Mouse (Mus musculus) duodenum, adult 2 months (tissue): ENCODE data around the gene Myrip. TPM values are rescaled to one million over a fixed set of nuclear protein-coding genes. Genes with fewer than 3 reads are reported as not detected.

Experiments
- polyA plus RNA-seq: library from polyadenylated mRNA; depleted of rRNA; stranded (reverse); fragments of >200 nt; gene quantifications from 2 replicates; pipeline ENCODE4 v1.2.3, GENCODE M21; 2012; ENCODE audit warnings: low replicate concordance; rRNA removed

Gene Myrip
- polyA plus RNA-seq = 1.2 and 2.5 TPM in 2 replicates

DNA sequence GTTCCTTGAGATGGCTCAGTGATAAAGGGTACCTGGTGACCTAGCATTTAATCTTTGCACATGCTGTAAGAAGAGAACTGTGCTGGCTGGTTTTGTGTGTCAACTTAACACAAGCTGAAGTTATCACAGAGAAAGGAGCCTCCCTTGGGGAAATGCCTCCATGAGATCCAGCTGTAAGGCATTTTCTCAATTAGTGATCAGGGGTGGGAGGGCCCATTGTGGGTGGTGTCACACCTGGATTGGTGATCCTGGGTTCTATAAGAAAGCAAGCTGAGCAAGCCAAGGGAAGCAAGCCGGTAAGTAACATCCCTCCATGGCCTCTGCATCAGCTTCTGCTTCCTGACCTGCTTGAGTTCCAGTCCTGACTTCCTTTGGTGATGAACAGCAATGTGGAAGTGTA lies at the start of gene Myrip:
Gene Myrip (plus strand): TSS at position 301 of the 400 bp plus-strand sequence.

DNA sequence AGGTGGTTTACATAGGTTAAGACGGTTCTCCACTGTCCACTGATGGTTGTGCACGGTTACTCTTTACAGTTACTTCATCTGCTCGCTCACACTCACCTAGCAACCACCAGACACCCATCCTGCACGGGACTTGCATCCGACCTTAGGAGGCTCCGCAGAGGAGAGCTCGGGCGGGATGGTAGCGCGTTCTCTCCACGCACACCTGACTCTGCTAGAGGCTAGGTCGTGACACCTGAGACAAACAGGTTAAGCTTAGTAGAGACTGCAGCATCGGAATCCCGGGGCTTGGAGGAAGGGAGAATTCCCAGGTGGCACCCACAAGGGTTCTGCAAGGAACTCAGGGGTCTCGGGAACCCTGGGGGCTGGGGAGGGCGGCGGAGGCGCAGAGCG lies 190.7 kb downstream of the Myrip start, which contains the start of gene Eif1b:
Gene Eif1b (plus strand): TSS at position 223 of the 390 bp plus-strand sequence.

Other genes with a start within 250 kb of the Myrip start
- 2.6 and 3.6 TPM in 2 replicates for gene Cx3cr1, start 231.6 kb upstream of the Myrip start, polyA plus RNA-seq
- 0.21 and 0.24 TPM in 2 replicates for gene Ccr8, start 209.4 kb upstream of the Myrip start, polyA plus RNA-seq
- gene Slc25a38, start 191.1 kb upstream of the Myrip start, polyA plus RNA-seq = 17.7 and 32.1 TPM in 2 replicates
- 2,514 and 3,065 TPM in 2 replicates for gene Rpsa, start 173.8 kb upstream of the Myrip start, polyA plus RNA-seq
- not detected in 2 replicates for gene Mobp, start 151.8 kb upstream of the Myrip start, polyA plus RNA-seq
- gene Eif1b, start 190.7 kb downstream of the Myrip start, polyA plus RNA-seq = 46.4 and 52.9 TPM in 2 replicates
- 1.2 and 3.7 TPM in 2 replicates for gene Entpd3, start 238.3 kb downstream of the Myrip start, polyA plus RNA-seq